Mouse (Mus musculus) G1E-ER4 (cell line): ENCODE data around the gene Trappc6a. TPM values are rescaled to one million over a fixed set of nuclear protein-coding genes. Genes with fewer than 3 reads are reported as not detected.

Source experiments
- GATA1 ChIP-seq: IDR thresholded peaks from one replicate; pipeline ENCODE4 v1.8.0; 2012; ENCODE audit warnings: low read length, inconsistent platforms
- polyA plus RNA-seq: library from polyadenylated mRNA; stranded (reverse); fragments of >175 nt; gene quantifications from 2 replicates; pipeline ENCODE4 v1.2.3, GENCODE M21; 2012

The Trappc6a gene
- polyA plus RNA-seq, 1 experiment: 674 TPM

DNA sequence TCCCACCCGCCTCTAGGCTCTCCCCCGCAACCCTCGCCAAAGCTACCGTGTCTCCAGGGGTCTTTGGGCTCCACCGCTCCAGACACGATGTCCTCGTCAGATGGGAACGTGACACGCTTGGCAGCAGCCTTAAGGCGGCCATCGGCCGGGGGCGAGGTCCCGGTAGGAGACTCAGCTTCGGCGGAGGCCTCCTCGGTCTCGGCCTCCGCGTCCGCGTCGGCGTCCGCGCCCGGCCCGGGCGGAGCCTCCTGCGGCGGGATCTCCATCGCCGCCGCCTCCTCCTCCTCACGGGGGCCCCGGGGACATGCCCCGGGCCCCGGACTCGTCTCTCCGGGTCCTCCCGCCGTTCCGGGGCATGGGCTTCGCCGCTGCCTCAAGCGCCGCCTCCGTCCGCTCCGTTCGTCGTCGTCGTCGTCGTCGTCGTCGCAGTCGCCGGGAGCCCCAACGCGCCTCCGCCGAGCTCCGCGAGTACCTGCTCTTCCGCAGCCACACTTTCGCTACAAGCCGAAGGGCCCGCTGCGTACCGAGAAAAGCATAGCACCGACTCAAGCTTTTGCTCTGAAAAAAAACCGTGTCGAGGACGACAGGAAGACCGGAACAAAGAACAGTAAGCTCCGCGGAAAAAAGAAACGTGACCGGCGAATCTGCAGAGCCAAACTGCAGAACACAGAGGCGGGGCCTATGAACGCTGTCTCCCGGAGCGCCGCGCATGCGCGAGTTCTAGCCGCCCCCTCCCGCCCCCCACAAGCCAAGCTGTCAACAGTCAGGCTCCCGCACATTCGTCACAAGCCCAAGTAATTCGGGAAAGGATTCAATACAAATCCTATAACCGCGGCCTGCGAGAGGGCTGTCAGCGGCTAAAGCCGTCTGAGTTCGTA is 53.8 kb downstream of the Trappc6a start:
- no peak for TF ChIP-seq GATA1

GRCm38 (mm10) chr7:19562643-19563410 is 54.6 kb downstream of the Trappc6a start, which contains the start of gene Ppp1r37:
Gene Ppp1r37, minus strand, starts transcription at chr7:19563076.
- TF ChIP-seq GATA1: no peak

DNA sequence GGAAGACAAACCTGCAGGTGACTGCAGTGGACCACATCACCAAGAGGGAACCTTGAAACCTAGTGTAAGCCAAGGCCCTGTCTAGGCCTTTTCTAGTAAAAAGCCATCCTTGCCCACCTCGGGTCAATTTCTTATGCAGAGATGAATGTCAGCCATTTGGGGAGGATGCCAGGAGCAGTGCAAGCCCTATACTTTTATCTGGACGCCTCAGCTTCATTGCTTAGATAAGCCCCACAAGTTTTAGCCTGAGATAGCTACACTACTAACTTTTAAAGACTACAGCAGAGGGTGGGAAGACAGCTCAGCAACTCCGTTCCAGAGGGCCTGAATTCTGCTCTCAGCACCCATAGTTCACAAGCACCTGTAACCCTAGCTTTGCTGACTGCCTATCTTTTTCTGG is 55.7 kb downstream of the Trappc6a start:
- no peak for TF ChIP-seq GATA1

- no peak for TF ChIP-seq GATA1
These were observed 56.3 kb downstream of the Trappc6a start for GRCm38 (mm10) chr7:19564455-19564854.

Other genes with a start within 250 kb of the Trappc6a start
- gene Vasp, start 236.6 kb upstream of the Trappc6a start, polyA plus RNA-seq: 588 and 783 TPM in 2 replicates
- not detected in 2 replicates for gene Ppm1n, start 228.3 kb upstream of the Trappc6a start, polyA plus RNA-seq
- gene Rtn2, start 225.8 kb upstream of the Trappc6a start, polyA plus RNA-seq: 0.65 and 0.72 TPM in 2 replicates
- 0.52 and 0.54 TPM in 2 replicates for gene Fosb, start 198.3 kb upstream of the Trappc6a start, polyA plus RNA-seq
- gene Ercc1, start 163.6 kb upstream of the Trappc6a start, polyA plus RNA-seq: 109 and 133 TPM in 2 replicates
- gene Cd3eap, start 148.9 kb upstream of the Trappc6a start, polyA plus RNA-seq: 68.3 and 117 TPM in 2 replicates
- 37.2 and 45.4 TPM in 2 replicates for gene Ppp1r13l, start 148.6 kb upstream of the Trappc6a start, polyA plus RNA-seq
- 59.8 and 60.3 TPM in 2 replicates for gene Ercc2, start 126.4 kb upstream of the Trappc6a start, polyA plus RNA-seq
- gene Klc3, start 104.3 kb upstream of the Trappc6a start, polyA plus RNA-seq: 0.23 and 0.25 TPM in 2 replicates
- not detected in 2 replicates for gene Ckm, start 103.6 kb upstream of the Trappc6a start, polyA plus RNA-seq
- gene Mark4, start 49.6 kb upstream of the Trappc6a start, polyA plus RNA-seq: 45.0 and 67.8 TPM in 2 replicates
- 0.08 TPM in 2 replicates for gene Exoc3l2, start 45.1 kb upstream of the Trappc6a start, polyA plus RNA-seq
- gene Bloc1s3, start within 50 bp of the Trappc6a start, polyA plus RNA-seq: 7.4 and 10.3 TPM in 2 replicates
- gene Nkpd1, start 9.4 kb downstream of the Trappc6a start, polyA plus RNA-seq: 0.40 and 0.71 TPM in 2 replicates
- gene Ppp1r37, start 54.7 kb downstream of the Trappc6a start, polyA plus RNA-seq: 134 and 156 TPM in 2 replicates
- gene Zfp296, start 68.9 kb downstream of the Trappc6a start, polyA plus RNA-seq: 3.0 and 3.1 TPM in 2 replicates
- gene Gemin7, start 69.2 kb downstream of the Trappc6a start, polyA plus RNA-seq: 91.7 and 117 TPM in 2 replicates
- gene Clasrp, start 96.1 kb downstream of the Trappc6a start, polyA plus RNA-seq: 263 and 292 TPM in 2 replicates
- 0.75 and 0.90 TPM in 2 replicates for gene Relb, start 121.0 kb downstream of the Trappc6a start, polyA plus RNA-seq
- 149 and 193 TPM in 2 replicates for gene Clptm1, start 156.6 kb downstream of the Trappc6a start, polyA plus RNA-seq
- gene Apoc2, start 169.5 kb downstream of the Trappc6a start, polyA plus RNA-seq: not detected in 2 replicates
- not detected in 2 replicates for gene Gm44805, start 173.0 kb downstream of the Trappc6a start, polyA plus RNA-seq
- not detected in 2 replicates for gene Apoc4, start 173.1 kb downstream of the Trappc6a start, polyA plus RNA-seq
- gene Apoc1, start 184.3 kb downstream of the Trappc6a start, polyA plus RNA-seq: 4.8 and 6.7 TPM in 2 replicates
- 23.7 and 28.1 TPM in 2 replicates for gene Apoe, start 190.8 kb downstream of the Trappc6a start, polyA plus RNA-seq
- 694 and 701 TPM in 2 replicates for gene Tomm40, start 207.0 kb downstream of the Trappc6a start, polyA plus RNA-seq
- 49.4 and 58.6 TPM in 2 replicates for gene Nectin2, start 242.1 kb downstream of the Trappc6a start, polyA plus RNA-seq